Mouse (Mus musculus) ES-E14 (cell line): ENCODE data around the gene Lin37.

Experiments
- CHD2 ChIP-seq: IDR thresholded peaks from 2 replicates; pipeline ENCODE4 v1.6.1; 2014; ENCODE audit warnings: mild to moderate bottlenecking, low read depth, low read length, inconsistent platforms
- HCFC1 ChIP-seq: IDR thresholded peaks from 2 replicates; pipeline ENCODE4 v1.6.1; 2012; ENCODE audit warnings: low read length, inconsistent platforms, borderline replicate concordance; ENCODE audit not compliant: insufficient read depth
- MAFK ChIP-seq: IDR thresholded peaks from 2 replicates; pipeline ENCODE4 v1.6.1; 2014; ENCODE audit warnings: mild to moderate bottlenecking, low read depth, low read length, inconsistent platforms; ENCODE audit not compliant: insufficient read depth
- ZC3H11A ChIP-seq: IDR thresholded peaks from 2 replicates; pipeline ENCODE4 v1.6.1; 2012; ENCODE audit warnings: low read depth, mild to moderate bottlenecking, inconsistent platforms, low read length, borderline replicate concordance
- ZNF384 ChIP-seq: IDR thresholded peaks from 2 replicates; pipeline ENCODE4 v1.6.1; 2012; ENCODE audit warnings: low read depth, low read length, inconsistent platforms

DNA sequence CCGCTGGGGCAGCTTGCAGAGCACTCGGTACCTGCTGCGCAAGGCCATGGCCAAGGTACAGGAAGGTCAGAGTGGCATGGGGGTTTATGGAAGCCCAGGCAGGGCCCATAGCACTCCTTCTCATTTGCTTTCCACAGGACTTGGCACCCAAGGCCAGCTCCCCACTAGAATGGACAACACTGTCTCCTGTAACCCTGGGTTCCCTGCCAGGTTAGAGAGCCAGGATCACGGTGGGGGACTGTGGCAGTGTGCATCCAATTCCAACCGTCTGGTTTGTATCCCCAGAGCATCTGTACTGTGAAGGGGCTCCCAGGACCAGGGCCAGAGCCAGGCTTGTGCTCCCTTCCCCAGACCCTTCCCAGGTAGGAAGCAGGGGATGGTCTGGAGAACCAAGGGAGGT is 38.8 kb downstream of the Lin37 start:
- TF ChIP-seq ZC3H11A: no peak
- TF ChIP-seq MAFK: no peak
- TF ChIP-seq ZNF384: no peak
- no peak for TF ChIP-seq CHD2
- TF ChIP-seq HCFC1: no peak
